Mouse (Mus musculus) brain, embryonic 18.5 days (tissue): ENCODE results near the gene Dgke.
"Not testable (repeated sequence)": the region's sequence is repeated elsewhere in the genome, so short reads cannot be mapped to it uniquely, and the experiment has no call there.

Source experiments
- DNase-seq: peaks from one replicate; pipeline ENCODE4 v3.0.0-alpha.2; 2012; ENCODE audit warnings: low read depth, low spot score

The Dgke gene

DNA sequence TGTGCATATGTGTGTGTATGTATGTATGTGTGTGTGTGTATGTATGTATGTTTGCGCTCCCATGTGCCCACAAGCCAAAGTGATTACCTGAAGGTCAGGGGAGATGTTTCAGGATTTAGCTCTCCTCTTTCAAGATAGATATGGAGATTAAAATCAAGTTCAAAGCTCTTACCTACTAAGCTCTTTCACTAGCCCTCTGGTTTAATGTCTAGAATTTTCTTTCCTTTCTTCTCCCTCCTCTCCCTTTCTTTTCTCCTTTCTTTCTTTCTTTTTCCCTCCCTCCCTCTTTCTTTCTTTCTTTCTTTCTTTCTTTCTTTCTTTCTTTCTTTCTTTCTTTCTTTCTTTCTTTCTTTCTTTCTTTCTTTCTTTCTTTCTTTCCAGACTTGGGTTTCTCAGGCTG lies at the start of gene Dgke:
Gene Dgke (minus strand): TSS at position 101 of the 400 bp plus-strand sequence.
- DNase-seq: no peak

DNA sequence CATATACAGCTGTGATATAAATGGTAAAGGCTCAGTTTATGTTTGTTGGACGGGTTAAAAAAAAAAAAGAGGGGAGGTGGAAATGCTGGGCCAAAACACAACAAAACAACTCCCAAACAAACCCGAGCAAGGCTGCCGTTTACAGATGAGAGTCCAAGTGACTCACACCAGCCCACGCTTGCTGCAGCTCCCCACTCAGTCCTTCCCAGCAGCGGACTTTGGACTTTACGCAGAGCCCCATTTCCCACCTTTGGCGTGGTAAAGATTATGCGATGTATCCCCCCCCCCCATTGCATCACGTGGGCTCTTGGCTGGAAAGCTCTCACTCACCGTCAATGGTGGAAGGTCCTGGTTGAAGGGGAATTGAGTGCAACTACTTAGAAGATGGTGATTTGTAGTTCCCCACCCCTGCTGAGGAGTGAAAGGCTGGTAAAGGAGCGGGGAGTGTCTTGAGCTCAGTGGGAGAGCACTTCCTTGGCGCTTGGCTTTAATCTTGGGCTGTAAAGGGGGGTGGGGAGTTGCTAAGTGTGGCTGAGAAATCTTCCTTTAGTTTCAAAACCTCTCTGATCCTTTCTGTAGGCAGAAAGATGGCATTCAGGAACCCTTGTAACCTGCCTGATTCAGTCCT lies 40.6 kb upstream of the Dgke start:
- DNase-seq: no peak

DNA sequence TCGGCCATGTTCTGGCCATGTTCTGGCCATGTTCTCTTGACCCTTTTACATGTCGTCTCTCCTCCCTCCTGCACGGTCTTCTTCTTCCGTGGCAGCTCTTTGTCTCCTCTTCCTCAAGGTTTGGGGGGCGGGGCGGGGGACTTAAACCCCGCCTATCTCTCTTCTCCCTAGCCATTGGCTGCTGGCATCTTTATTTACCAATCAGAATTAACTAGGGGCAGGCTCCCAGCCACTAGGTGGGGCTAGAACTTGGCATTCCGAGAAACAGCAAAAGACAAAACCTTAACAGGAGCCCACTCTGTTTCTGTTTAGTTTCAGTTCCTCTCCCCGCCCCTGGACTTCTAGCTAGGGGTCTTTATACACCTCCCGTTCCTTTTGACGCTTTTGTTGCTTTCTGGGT lies 39.2 kb upstream of the Dgke start:
- DNase-seq: no peak

DNA sequence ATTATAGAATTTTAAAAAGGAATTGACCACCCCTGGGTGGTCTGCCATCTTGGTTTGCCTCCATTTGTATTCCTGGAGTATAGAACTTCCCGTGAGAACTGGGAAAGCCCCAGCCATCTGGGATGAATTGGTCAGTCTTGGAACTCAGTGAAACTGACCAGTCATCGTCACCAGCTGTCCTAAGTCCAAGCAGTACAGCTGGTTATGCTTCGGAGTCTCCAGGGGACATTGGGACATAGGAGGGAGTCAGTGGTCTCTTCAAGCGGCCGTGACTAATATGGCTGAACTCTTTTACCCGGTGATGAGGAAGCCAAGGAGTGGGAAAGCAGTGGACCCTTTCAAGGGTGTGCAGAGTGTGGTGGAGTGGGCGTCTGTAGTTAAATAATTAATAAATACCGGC lies 38.6 kb upstream of the Dgke start:
- DNase-seq: no peak

DNA sequence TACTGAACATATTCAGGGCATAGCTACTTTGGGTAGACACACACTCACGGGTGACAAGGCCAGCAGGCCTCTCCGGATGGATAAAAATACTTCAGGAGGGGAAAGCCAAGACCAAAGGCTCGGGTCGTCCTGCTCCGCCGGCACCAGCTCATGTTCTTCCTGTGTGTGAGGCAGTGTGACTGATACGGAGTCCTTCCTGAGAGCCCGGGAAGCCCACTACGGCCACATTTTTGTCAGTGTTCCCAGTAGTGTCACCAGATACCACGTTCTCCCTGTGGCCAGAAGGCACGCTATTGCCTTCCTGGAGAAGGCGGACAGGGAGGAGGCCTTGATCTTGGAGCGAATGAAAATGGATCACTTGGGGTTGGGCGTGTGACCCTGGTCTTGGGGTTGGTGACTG lies 36.5 kb upstream of the Dgke start:
- DNase-seq: no peak

DNA sequence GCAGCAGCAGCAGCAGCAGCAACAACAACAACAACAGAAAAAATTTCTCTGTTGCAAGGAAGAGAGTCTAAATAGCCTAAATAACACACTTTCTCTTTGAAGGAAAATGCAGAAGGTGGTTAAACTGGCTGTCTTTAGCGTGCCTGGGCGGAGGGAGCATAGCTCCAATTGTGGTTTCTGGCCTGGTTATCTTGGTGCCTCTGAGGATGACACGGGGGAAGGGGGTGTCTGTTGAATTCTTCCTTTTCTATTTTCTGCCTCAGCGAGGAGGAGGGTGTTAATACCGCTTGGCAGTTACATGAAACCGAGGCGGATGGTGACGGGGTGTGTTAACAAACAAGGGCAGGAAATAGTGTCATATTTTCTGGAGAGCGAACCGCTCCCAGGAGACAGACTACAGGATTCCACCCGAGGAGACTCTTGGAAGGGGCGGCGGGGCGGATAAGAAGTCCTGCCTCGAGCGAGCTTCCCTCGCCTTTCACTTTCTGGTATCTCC lies 34.2 kb upstream of the Dgke start:
- DNase-seq: no peak

DNA sequence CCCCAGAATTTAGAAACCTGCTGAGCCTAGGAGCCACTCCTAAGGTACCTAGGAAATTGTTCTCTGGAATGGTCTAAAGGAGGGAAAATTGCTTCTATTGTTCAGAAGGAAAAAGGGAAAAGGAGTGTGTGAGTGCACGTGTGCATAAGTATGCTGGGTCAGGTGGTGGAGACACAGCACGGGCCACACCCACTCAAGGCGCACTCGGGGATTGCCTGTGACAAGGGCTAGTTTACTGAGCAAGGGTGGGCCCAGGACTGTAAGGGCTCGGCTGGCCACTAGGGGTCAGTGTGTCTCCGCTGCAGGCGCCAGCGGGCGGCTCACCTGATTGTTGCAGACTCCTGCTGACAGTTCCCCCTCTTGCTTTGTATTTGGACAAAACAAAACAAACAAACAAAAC lies 33.8 kb upstream of the Dgke start:
- no peak for DNase-seq

DNA sequence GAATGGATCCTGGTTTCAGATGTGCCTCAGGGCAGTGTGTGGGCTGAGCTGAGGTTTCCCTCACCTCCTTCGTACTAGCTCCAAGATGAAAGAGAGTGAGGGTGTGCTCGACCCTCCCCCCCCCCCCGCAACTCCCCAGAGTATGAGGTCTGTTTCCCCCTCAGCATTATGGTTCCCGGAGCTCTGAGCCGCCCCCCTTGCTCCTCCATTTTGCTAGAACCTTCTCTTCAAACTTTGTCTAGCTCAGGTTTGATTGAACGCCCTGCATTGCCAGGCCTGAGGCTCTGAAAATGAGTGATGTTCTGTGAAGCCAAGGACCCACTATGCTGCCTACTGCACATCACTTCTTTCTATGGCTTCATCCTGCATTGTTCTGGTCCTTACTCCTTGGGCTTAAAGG lies 32.3 kb upstream of the Dgke start:
- DNase-seq: no peak

DNA sequence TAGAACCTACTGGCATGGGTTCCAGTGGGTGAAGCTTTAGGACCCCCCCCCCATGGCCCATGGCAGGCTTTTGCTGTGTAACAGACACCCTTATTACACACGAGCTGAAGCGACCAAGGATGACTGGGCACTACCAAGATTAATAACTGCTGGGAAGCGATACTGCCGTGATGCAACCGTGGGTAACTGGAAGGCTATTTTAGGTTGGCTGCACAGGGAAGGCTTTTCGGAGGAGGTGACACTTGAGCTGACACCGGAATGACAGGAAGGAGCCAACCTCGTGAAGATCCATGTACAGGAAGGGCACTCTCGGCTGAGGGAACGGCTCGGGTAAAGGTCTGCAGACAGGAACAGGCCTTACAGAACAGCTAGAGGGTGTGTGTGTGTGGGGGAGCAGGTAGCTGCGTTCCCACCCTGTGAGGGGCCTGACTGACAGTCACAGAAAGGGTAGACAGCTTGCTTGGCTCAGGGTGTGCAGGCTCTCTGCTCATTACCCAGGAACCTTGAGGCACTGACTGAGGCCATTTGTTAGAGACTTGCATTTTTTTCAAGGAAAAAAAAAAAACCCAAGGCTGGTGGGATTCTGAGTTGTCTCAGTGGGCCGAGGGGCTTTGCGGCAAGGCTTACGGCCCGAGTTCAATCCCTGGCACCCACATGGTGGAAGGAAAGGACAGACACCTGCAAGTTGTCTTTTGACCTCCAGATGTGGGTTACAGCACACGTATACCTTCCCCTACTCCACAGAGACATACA lies 31.6 kb upstream of the Dgke start:
- DNase-seq: no peak

DNA sequence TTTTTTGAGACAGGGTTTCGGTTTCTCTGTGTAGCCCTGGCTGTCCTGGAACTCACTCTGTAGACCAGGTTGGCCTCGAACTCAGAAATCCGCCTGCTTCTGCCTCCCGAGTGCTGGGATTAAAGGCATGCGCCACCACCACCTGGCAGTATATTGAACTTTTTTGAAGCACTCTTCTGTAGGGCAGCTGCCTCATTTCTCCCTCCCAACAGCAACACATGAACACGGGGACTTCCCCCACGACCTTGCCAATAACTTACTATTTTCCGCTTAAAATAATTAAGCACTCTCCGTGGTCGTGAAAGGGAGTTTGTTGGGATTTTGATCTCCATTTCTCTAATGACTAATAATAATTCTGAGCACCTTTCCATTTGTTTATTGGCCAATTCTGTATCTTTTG lies 30.6 kb upstream of the Dgke start:
- DNase-seq: not testable (repeated sequence)

DNA sequence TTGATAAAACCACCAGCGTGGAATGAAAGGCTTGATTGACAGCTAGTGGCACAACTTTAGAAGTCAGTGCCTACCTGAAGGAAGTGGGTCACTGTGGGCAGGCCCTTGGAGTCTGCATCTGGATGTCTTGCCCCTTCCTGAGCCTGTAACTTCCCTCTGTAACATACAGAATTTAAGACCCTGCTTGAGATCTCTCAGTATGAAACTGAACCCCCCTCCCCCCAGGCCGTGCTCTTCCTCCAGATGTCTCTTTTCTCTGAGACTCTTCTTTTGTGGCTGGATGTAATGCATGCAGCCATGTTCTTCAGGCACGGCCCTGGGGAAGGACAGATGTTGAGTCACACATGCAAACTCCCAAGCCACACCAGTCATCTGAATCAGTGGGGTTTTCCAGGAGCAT lies 28.7 kb upstream of the Dgke start:
- DNase-seq: no peak

DNA sequence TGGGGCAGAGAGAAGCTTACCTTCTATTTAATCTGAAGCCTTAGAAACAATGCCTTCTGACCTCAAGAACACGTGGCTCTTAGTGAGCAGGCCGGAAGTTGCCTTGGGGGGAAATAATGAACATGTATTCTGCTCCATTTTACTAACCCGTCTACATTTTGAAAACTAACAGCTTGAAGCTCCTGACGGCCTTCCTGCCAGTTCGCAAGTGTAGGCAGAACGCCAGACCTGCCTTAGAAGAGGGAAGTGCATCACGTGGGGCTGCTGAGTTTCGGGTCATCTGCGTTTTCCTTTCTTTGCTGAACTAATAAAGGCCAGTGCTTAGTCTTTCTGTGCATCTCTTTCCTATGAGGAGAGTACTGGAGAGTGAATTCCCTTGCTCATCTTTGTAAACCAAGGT lies 26.1 kb upstream of the Dgke start:
- DNase-seq: no peak

DNA sequence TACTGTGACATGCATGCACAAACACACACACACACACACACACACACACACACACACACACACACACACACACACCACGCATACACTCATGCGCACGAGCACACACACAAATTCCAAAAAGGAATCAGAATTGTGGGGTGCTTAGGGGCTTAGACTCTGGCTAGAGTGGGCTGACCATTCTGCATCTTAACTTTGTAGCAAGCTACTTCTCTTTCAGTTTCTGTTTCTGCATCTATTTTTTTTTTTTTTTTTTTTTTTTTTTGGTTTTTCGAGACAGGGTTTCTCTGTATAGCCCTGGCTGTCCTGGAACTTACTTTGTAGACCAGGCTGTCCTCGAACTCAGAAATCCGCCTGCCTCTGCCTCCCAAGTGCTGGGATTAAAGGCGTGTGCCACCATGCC lies 23.7 kb upstream of the Dgke start:
- DNase-seq: not testable (repeated sequence)

DNA sequence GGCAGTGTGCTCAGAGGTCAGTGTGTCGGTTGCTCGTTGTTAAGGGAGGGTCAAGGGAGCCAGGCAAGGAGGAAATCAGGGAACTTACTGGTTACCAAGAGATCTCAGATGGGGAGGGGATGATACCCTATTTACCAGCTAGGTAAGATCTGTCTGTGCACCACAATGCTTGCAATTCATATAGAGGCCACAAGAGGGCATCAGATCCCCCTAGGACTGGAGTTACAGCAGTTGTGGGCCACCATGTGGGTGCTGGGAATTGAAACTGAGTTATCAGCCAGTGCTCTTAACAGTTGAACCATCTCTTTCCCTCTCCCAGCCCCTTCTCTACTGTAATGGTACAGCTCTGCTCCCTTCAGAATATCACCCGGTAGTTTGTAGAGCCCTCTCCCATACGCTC lies 22.1 kb upstream of the Dgke start:
- DNase-seq: no peak

DNA sequence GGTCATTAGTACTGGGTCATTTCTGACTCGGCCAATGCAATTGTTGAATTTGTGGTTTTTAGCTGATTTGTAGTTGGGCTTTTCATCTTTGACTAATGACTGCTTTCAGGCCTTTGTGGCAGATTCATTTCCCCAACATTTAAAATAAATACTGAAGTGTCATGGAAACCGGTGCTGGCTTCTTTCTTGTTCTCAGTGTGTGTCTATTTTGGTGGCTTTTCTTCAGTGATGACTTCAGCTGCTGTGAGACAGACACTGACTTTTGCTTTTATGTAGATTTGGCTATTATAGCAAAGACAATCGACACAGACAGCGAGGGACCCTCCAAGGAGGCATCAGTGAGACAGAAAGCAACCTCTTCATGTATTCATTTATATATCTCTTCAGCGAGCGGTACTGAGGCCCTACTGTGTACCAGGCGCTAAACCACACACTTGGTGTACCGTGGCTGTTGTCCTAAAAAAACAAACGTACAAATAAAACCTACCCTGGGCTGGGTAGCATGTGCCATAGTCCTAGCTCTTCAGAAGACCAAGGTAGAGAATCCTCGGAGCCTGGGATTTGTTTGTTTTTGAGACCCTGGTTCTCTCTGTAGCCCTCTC lies 19.7 kb upstream of the Dgke start:
- DNase-seq: no peak

DNA sequence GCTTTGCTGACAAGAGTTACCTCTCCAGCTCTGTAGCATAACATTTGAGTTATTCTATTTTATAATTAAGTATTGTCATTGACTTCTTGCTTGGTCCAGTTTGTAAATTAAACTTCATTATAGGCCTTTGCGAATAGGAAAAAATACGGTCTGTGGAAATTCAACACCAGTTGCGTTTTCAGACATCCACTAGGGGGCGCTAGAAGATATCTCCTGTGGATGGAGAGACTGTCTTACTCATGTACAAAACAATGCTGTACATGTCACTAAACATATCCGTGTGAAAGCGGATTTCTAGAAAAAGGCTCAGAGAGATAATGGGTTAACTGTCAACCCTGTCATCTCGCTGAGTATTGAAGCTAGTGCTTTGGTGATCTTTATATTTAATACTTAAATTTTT lies 18.0 kb upstream of the Dgke start:
- DNase-seq: no peak

DNA sequence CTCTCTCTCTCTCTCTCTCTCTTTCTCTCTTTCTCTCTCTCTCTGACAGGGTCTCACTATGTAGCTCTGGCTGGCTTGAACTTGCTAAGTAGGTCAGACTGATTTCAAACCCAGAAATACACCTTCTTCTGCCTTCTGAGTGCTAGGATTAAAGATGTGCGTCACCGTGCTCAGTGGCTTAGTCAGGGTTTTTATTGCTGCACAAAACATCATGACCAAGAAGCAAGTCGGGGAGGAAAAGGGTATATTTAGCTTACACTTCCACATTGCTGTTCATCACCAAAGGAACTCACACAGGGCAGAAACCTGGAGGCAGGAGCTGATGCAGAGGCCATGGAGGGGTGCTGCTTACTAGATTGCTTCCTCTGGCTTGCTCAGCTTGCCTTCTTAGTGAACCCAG lies 16.0 kb upstream of the Dgke start:
- not testable (repeated sequence) for DNase-seq

DNA sequence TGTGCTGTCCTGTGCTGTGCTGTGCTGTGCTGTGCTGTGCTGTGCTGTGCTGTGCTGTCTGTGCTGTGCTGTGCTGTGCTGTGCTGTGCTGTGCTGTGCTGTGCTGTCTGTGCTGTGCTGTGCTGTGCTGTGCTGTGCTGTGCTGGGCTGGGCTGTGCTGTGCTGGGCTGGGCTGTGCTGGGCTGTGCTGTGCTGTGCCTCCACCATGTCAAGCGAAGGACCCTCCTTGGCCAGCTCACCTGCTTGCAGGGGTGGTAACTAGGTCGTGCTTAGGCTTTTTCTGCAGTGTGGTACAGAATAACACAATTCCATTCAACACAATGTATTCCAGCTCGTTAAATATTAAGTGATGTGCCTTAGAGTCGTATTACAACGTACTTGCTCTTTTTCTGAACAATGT lies 15.3 kb upstream of the Dgke start:
- DNase-seq: not testable (repeated sequence)

DNA sequence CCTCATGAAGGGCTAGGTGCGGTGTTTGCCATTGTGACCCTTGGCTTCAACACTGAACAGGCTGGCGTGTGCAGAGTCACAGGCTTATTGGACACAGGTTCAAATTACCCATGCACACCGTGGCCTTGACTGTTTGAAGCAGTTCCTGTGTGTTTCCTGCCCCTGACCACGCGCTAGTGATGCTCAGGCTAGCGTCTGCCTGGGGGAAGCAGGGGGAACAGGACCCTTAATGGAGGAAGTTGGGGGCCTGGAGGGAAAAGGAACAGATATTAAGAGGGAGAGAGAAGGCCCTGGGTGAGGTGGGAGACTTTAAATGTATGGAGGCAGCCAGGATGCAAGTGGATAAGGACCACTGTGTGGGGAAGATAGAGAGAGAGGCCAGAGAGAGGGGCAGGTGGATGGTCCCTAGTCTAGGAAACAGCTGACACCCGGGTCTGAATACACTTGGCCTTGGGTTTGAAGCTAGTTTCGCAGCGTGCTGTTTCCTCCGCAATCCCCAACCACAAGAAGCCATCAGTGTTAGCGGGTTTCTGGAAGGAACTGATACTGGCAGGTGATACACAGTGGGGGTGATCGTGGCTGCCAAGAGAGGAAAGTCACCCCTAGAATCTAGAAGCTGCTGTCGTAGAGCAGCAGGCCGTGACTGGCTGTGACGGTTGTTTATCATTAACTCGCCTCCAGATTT lies 12.5 kb upstream of the Dgke start:
- no peak for DNase-seq

DNA sequence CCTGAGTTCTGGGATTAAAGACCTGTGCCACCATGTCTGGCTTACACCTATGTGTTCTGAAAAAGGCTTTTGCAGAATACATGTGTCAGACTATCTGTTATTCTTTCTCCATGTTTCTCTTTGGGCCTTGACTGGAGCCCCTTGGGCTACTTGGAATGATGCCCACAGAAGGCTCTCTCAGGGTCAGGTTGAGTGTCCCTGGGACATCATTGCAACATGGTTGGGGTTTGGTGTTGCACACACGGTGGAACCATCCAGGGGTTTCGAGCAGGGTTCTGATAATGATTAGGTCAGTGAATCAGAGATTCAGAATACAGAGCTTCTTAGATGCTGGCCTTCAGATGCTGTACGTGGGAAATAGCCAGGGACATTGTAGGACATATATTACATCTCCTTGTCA lies 11.7 kb upstream of the Dgke start:
- DNase-seq: no peak

DNA sequence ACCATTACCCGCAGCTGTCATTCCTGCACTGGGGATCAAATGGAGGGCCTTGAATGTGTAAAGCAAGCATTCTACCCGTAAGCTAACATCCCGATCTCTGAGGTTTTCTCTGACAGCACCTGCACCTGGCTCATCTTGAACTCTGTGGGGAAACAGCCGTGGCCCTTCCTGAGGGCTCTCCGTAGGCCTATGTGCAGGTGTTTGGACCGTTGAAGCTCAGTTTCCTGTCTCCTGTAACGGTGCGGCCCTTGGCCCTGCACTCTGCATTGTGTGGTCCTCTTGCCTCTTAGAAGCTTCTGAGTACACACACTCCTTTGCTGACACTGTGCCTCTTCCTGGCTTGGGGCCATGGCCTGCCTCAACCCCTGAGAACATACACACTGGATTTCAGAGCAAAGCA lies 11.0 kb upstream of the Dgke start:
- DNase-seq: no peak

DNA sequence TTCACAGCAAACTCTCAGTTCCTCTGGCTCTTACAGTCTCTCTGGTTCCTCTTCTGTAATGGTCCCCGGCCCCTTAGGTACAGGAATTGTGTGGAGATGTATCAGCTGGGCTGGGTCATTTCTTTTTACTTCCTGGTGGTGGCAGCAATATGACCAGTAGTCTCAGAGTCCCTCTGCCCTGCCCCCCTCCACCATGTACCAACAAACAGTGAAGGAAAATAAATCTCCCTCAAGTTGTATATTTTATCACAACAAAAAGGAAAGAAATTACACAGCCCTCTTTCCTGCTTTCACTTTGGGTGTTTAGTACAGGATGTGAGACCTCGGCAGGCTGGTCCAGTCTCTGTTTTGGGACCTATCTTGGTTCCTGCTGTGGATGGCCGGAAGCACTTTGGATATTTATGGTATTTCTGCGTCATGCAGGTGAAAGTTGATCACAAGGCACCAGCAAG lies 9.7 kb upstream of the Dgke start:
- DNase-seq: no peak
